Mouse (Mus musculus): ENCODE measurements around the gene 6430628N08Rik.

The 6430628N08Rik gene

GRCm38 (mm10) chr4:115886875-115887274 lies 3.6 kb upstream of the 6430628N08Rik start:
- DNase-seq (ENCODE audit: low spot score): no peak

GRCm38 (mm10) chr4:115890066-115890465 lies 399 bp upstream of the 6430628N08Rik start:
- DNase-seq (ENCODE audit: low spot score): no peak

- no peak for DNase-seq (ENCODE audit: low spot score)
Measured at GRCm38 (mm10) chr4:115894281-115894680, 3.8 kb downstream of the 6430628N08Rik start.

GRCm38 (mm10) chr4:115897901-115898631 lies 7.6 kb downstream of the 6430628N08Rik start:
- no peak for DNase-seq (ENCODE audit: low spot score)

- DNase-seq (ENCODE audit: low spot score): peak; percentile 59
Measured at GRCm38 (mm10) chr4:115902816-115903215, 12.4 kb downstream of the 6430628N08Rik start.

GRCm38 (mm10) chr4:115904375-115904774 lies 13.9 kb downstream of the 6430628N08Rik start:
- no peak for DNase-seq (ENCODE audit: low spot score)

GRCm38 (mm10) chr4:115905701-115906100 lies 15.2 kb downstream of the 6430628N08Rik start:
- DNase-seq (ENCODE audit: low spot score): no peak

- DNase-seq (ENCODE audit: low spot score): no peak
Measured at GRCm38 (mm10) chr4:115906791-115907190, 16.3 kb downstream of the 6430628N08Rik start.

GRCm38 (mm10) chr4:115907994-115908393 lies 17.5 kb downstream of the 6430628N08Rik start:
- no peak for DNase-seq (ENCODE audit: low spot score)

GRCm38 (mm10) chr4:115908641-115909040 lies 18.2 kb downstream of the 6430628N08Rik start:
- no peak for DNase-seq (ENCODE audit: low spot score)

GRCm38 (mm10) chr4:115911586-115911985 lies 21.1 kb downstream of the 6430628N08Rik start:
- no peak for DNase-seq (ENCODE audit: low spot score)

GRCm38 (mm10) chr4:115919911-115920310 lies 29.4 kb downstream of the 6430628N08Rik start:
- no peak for DNase-seq (ENCODE audit: low spot score)

- no peak for DNase-seq (ENCODE audit: low spot score)
Measured at GRCm38 (mm10) chr4:115922688-115923087, 32.2 kb downstream of the 6430628N08Rik start.

GRCm38 (mm10) chr4:115923262-115923880 lies 32.9 kb downstream of the 6430628N08Rik start:
- no peak for DNase-seq (ENCODE audit: low spot score)

GRCm38 (mm10) chr4:115927637-115928036 lies 37.2 kb downstream of the 6430628N08Rik start:
- DNase-seq (ENCODE audit: low spot score): no peak

GRCm38 (mm10) chr4:115931556-115932088 lies 41.2 kb downstream of the 6430628N08Rik start:
- no peak for DNase-seq (ENCODE audit: low spot score)

- no peak for DNase-seq (ENCODE audit: low spot score)
Measured at GRCm38 (mm10) chr4:115935835-115936581, 45.5 kb downstream of the 6430628N08Rik start.

GRCm38 (mm10) chr4:115936646-115937045 lies 46.2 kb downstream of the 6430628N08Rik start:
- no peak for DNase-seq (ENCODE audit: low spot score)

- no peak for DNase-seq (ENCODE audit: low spot score)
Measured at GRCm38 (mm10) chr4:115937061-115937976, 46.9 kb downstream of the 6430628N08Rik start.

- peak; percentile 32 for DNase-seq (ENCODE audit: low spot score)
Measured at GRCm38 (mm10) chr4:115938276-115939160, 48.1 kb downstream of the 6430628N08Rik start.
